In genomic region chr8:48981667-48982066, GRCm38 (mm10) we compare ENCODE assay signal across 14 mouse cellular contexts.
DNase-seq lines count a peak whose midpoint lies in the region; ATAC-seq and TF ChIP-seq lines count a peak whose summit lies in the region.
"Had no signal": no experiment of that assay in that cellular context is flagged by ENCODE, and none has a peak within 500 bp of the region (broad histone marks: within the 10 kb centered on the region; RNA-seq: fewer than 3 reads in every experiment).

No protein-coding gene starts in this region.

- no peaks in the 10 kb centered on the region for H3K9me3 ChIP-seq in embryonic facial prominence, embryonic 11.5 days (replicated peaks; ENCODE audit: control insufficient read depth, low read length)
- H3K9me3 ChIP-seq: heart, embryonic 10.5 days; liver, embryonic 13.5 days had no signal

- no peak; the same call in 1 of the 2 replicates for ATAC-seq in embryonic facial prominence, embryonic 11.5 days (replicated peaks; ENCODE audit: insufficient number of reproducible peaks, low FRiP score, low TSS enrichment, low read depth)
- ATAC-seq in frontal cortex, adult (ENCODE audit: low TSS enrichment), result no peak
- ATAC-seq: CD4-positive, CD25-positive, alpha-beta regulatory T cell, adult 4 months had no signal

- H3K27ac ChIP-seq in embryonic facial prominence, embryonic 11.5 days (replicated peaks; ENCODE audit: low read depth, low read length), result no peak overlapping the region
- H3K27ac ChIP-seq: heart, embryonic 10.5 days; liver, embryonic 13.5 days had no signal

- peak; percentile 86 for DNase-seq in brain, embryonic 14.5 days (ENCODE audit: low read depth)
- peak; percentile 50 for DNase-seq in embryonic facial prominence, embryonic 11.5 days (ENCODE audit: low spot score)
- DNase-seq in forelimb bud, embryonic 11.5 days (ENCODE audit: low read depth, low spot score), result peak; percentile 30
- DNase-seq in mesoderm, embryonic 11.5 days (ENCODE audit: low read depth, low spot score), result peak; percentile 76
- no peak for DNase-seq in spleen, postnatal 36 days (ENCODE audit: low spot score in 2 of 2)
- DNase-seq in lung, postnatal 25 days (ENCODE audit: low spot score), result no peak
- DNase-seq: cerebellum, postnatal 14 days; kidney, postnatal 36 days; liver, embryonic 13.5 days; lung, postnatal 36 days; thymus, postnatal 36 days had no signal

- WGBS in embryonic facial prominence, embryonic 11.5 days, result 45% methylated on average over 8 of the region's 8 CpGs

- no peak overlapping the region for H3K4me2 ChIP-seq in embryonic facial prominence, embryonic 11.5 days (ENCODE audit: low read depth, low read length)
- H3K4me2 ChIP-seq: liver, embryonic 13.5 days had no signal

- no peak overlapping the region for H3K9ac ChIP-seq in embryonic facial prominence, embryonic 11.5 days (replicated peaks; ENCODE audit: low read length)
- H3K9ac ChIP-seq: liver, embryonic 13.5 days had no signal

- no peaks in the 10 kb centered on the region for H3K36me3 ChIP-seq in embryonic facial prominence, embryonic 11.5 days (replicated peaks; ENCODE audit: control insufficient read depth, insufficient read depth, low read depth, low read length)
- H3K36me3 ChIP-seq: heart, embryonic 10.5 days; liver, embryonic 13.5 days had no signal

- TF ChIP-seq POLR2A in brain, embryonic 14.5 days (IDR thresholded peaks at IDR 0.05; ENCODE audit: borderline replicate concordance, extremely low read depth, insufficient read depth, insufficient read length, poor library complexity, severe bottlenecking), result no peak

- no peak overlapping the region for H3K4me3 ChIP-seq in embryonic facial prominence, embryonic 11.5 days (ENCODE audit: low read depth, low read length)
- H3K4me3 ChIP-seq: heart, embryonic 10.5 days; liver, embryonic 13.5 days had no signal

- no peaks in the 10 kb centered on the region for H3K27me3 ChIP-seq in embryonic facial prominence, embryonic 11.5 days (ENCODE audit: control insufficient read depth, insufficient read depth, low read length)
- H3K27me3 ChIP-seq: liver, embryonic 13.5 days had no signal

- H3K4me1 ChIP-seq in embryonic facial prominence, embryonic 11.5 days (ENCODE audit: control insufficient read depth, insufficient read depth, low read length), result no peaks in the 10 kb centered on the region
- H3K4me1 ChIP-seq: heart, embryonic 10.5 days; liver, embryonic 13.5 days had no signal

- no peak for TF ChIP-seq CTCF in brain, embryonic 14.5 days (IDR thresholded peaks at IDR 0.05; ENCODE audit: borderline replicate concordance, extremely low read depth, insufficient read depth, insufficient read length)

Comparison
In these comparisons a context has a peak if more than half of its experiments do, and no peak if none do; other contexts are left out.
1. DNase-seq: peak in brain, embryonic 14.5 days (single experiment), embryonic facial prominence, embryonic 11.5 days (single experiment), forelimb bud, embryonic 11.5 days (single experiment) and mesoderm, embryonic 11.5 days (single experiment); none in spleen, postnatal 36 days (0 of 2) and lung, postnatal 25 days (single experiment).